ENCODE assay signal across 8 mouse cellular contexts in genomic region chr3:67373872-67374271, GRCm38 (mm10). TPM values are rescaled to one million over a fixed set of nuclear protein-coding genes. Genes with fewer than 3 reads are reported as not detected.
DNase-seq lines count a peak whose midpoint lies in the region; ATAC-seq lines count a peak whose summit lies in the region.

Mlf1 (plus strand) TSS chr3:67374097.

- peak; percentile 86 for DNase-seq in R1 (ENCODE audit: low read depth, low spot score)
- DNase-seq in cerebellum, postnatal 25 days: peak; percentile 89 to 93
- peak; percentile 69 to 79 for DNase-seq in frontal cortex, postnatal 25 days (ENCODE audit: low spot score in 2 of 2)
- peak; percentile 84 to 92 for DNase-seq in layer of hippocampus, postnatal 14 days (ENCODE audit: low spot score in 2 of 2)
- DNase-seq in lung, postnatal 10 days: peak; percentile 88
- DNase-seq in ovary, postnatal 36 days (ENCODE audit: low spot score): peak; percentile 90
- DNase-seq in thymus, postnatal 14 days: peak; percentile 90

- no peak within 1 kb of the TSS for H3K27ac ChIP-seq in hindbrain, embryonic 13.5 days

- peaks cover 4% of the 10 kb centered on the region for H3K4me1 ChIP-seq in hindbrain, embryonic 13.5 days (replicated peaks)

- peak within 1 kb of the TSS; percentile 77 for H3K9ac ChIP-seq in hindbrain, embryonic 13.5 days

- H3K4me2 ChIP-seq in hindbrain, embryonic 13.5 days: peak within 1 kb of the TSS; percentile 78

- peaks cover 27% of the 10 kb centered on the region for H3K27me3 ChIP-seq in hindbrain, embryonic 13.5 days

- no peaks in the 10 kb centered on the region for H3K36me3 ChIP-seq in hindbrain, embryonic 13.5 days

- ATAC-seq in hindbrain, embryonic 13.5 days (ENCODE audit: low FRiP score): peak; percentile 99

- H3K4me3 ChIP-seq in hindbrain, embryonic 13.5 days: peak within 1 kb of the TSS; percentile 55

- WGBS in hindbrain, embryonic 13.5 days: under 1% methylated on average over 35 of the region's 35 CpGs

- H3K9me3 ChIP-seq in hindbrain, embryonic 13.5 days: no peaks in the 10 kb centered on the region

RNA-seq across cellular contexts. Expression of gene Mlf1, which starts in this region (rescaled TPM):
- 33.1 and 42.8 TPM in 2 replicates for polyA plus RNA-seq in hindbrain, embryonic 13.5 days (2015; fragmentation: Nextera tagmentation; extraction: Ambion mirVana)
- 1 to 10 TPM; 1.0 to 3.8 TPM for total RNA-seq in layer of hippocampus, postnatal 14 days (2021)
